Mouse (Mus musculus) kidney, adult 2 months (tissue): ENCODE results near the gene BC030870. TPM values are rescaled to one million over a fixed set of nuclear protein-coding genes. Genes with fewer than 3 reads are reported as not detected.

ENCODE experiments used
- DNase-seq: peaks from one replicate; pipeline ENCODE4 v3.0.0; 2021
- H3K27ac ChIP-seq: fragments of 200-500 bp; 2 replicates; pipeline ENCODE4 v1.5.1; 2012; ENCODE audit warnings: low read depth, low read length, control low read depth, inconsistent platforms; ENCODE audit not compliant: insufficient read depth
- H3K27me3 ChIP-seq: fragments of 200-500 bp; replicated peaks from 2 replicates; pipeline ENCODE4 v1.6.1; 2012; ENCODE audit warnings: mild to moderate bottlenecking, moderate library complexity, low read length, inconsistent platforms; ENCODE audit not compliant: control insufficient read depth, insufficient read depth
- H3K36me3 ChIP-seq: fragments of 200-500 bp; 2 replicates; pipeline ENCODE4 v1.6.1; 2012; ENCODE audit warnings: mild to moderate bottlenecking, moderate library complexity, low read length, inconsistent platforms; ENCODE audit not compliant: control insufficient read depth, insufficient read depth
- H3K4me1 ChIP-seq: fragments of 200-500 bp; 2 replicates; pipeline ENCODE4 v1.6.1; 2011; ENCODE audit warnings: low read length; ENCODE audit not compliant: control insufficient read depth, insufficient read depth
- H3K4me3 ChIP-seq: fragments of 200-500 bp; 2 replicates; pipeline ENCODE4 v1.5.1; 2011; ENCODE audit warnings: mild to moderate bottlenecking, low read depth, low read length, control low read depth; ENCODE audit not compliant: insufficient read depth
- CTCF ChIP-seq: fragments of 200-500 bp; conservative IDR thresholded peaks from 2 replicates; pipeline ENCODE4 v1.5.1; 2011; ENCODE audit warnings: low read depth, mild to moderate bottlenecking, control low read depth, low read length, moderate library complexity, mixed read lengths; ENCODE audit not compliant: insufficient read depth, insufficient read length
- POLR2A ChIP-seq: fragments of 200-500 bp; IDR thresholded peaks from one replicate; pipeline ENCODE4 v1.6.1; 2011; ENCODE audit warnings: low read depth, low read length, control low read depth
- WGBS: fragments of 180-500 bp; shearing (Covaris S2); methylation state at CpG from one replicate; pipeline ENCODE4 v1.1.7; 2018; 5-methylcytosine and 5-hydroxymethylcytosine counted together
- polyA plus RNA-seq: library from polyadenylated mRNA; depleted of rRNA; stranded (reverse); fragments of >200 nt; gene quantifications from 2 replicates; pipeline ENCODE4 v1.2.3, GENCODE M21; 2012

The BC030870 gene
- polyA plus RNA-seq, 1 experiment, result 0.08 TPM

GRCm38 (mm10) chr8:65126454-65126853 is 2.9 kb downstream of the BC030870 start:
- H3K27ac ChIP-seq, result no peak overlapping the region
- H3K36me3 ChIP-seq, result no peaks in the 10 kb centered on the region
- no peaks in the 10 kb centered on the region for H3K4me1 ChIP-seq
- WGBS, result 67% methylated on average over 3 of the region's 3 CpGs
- TF ChIP-seq POLR2A (no peak), CTCF (no peak)
- no peaks in the 10 kb centered on the region for H3K27me3 ChIP-seq
- DNase-seq, result no peak
- no peak overlapping the region for H3K4me3 ChIP-seq

- no peak overlapping the region for H3K27ac ChIP-seq
- no peak for DNase-seq
- no peak overlapping the region for H3K4me3 ChIP-seq
- no peaks in the 10 kb centered on the region for H3K27me3 ChIP-seq
- TF ChIP-seq POLR2A (no peak), CTCF (no peak)
- H3K36me3 ChIP-seq, result no peaks in the 10 kb centered on the region
- no peaks in the 10 kb centered on the region for H3K4me1 ChIP-seq
- 44% methylated on average over 1 of the region's 1 CpGs for WGBS
Measured at GRCm38 (mm10) chr8:65126014-65126413, 3.3 kb downstream of the BC030870 start.

GRCm38 (mm10) chr8:65112092-65112491 is 17.3 kb downstream of the BC030870 start:
- no peak overlapping the region for H3K4me3 ChIP-seq
- no peak for TF ChIP-seq CTCF
- no peak for TF ChIP-seq POLR2A
- 73% methylated on average over 6 of the region's 6 CpGs for WGBS
- no peaks in the 10 kb centered on the region for H3K36me3 ChIP-seq
- H3K4me1 ChIP-seq, result no peaks in the 10 kb centered on the region
- no peak for DNase-seq
- no peaks in the 10 kb centered on the region for H3K27me3 ChIP-seq
- no peak overlapping the region for H3K27ac ChIP-seq

- TF ChIP-seq CTCF (peak; percentile 90), POLR2A (no peak)
- Histone ChIP-seq H3K36me3 (no peaks in the 10 kb centered on the region), H3K4me3 (no peak overlapping the region), H3K4me1 (no peaks in the 10 kb centered on the region), H3K27ac (no peak overlapping the region), H3K27me3 (no peaks in the 10 kb centered on the region)
- DNase-seq, result peak; percentile 78
- 16% methylated on average over 5 of the region's 5 CpGs for WGBS
Measured at GRCm38 (mm10) chr8:65110285-65110691, 19.1 kb downstream of the BC030870 start.

GRCm38 (mm10) chr8:65108936-65109335 is 20.4 kb downstream of the BC030870 start:
- H3K27me3 ChIP-seq, result no peaks in the 10 kb centered on the region
- no peak for DNase-seq
- WGBS, result 69% methylated on average over 6 of the region's 6 CpGs

GRCm38 (mm10) chr8:65107936-65108718 is 21.2 kb downstream of the BC030870 start:
- DNase-seq, result no peak
- 94% methylated on average over 25 of the region's 25 CpGs for WGBS
- Histone ChIP-seq H3K4me3 (no peak overlapping the region), H3K4me1 (no peaks in the 10 kb centered on the region), H3K36me3 (no peaks in the 10 kb centered on the region), H3K27ac (no peak overlapping the region), H3K27me3 (no peaks in the 10 kb centered on the region)
- no peak for TF ChIP-seq POLR2A
- TF ChIP-seq CTCF, result no peak

More at GRCm38 (mm10) chr8:65108936-65109335, 20.4 kb downstream of the BC030870 start:
- Histone ChIP-seq H3K36me3 (no peaks in the 10 kb centered on the region), H3K27ac (no peak overlapping the region), H3K4me3 (no peak overlapping the region), H3K4me1 (no peaks in the 10 kb centered on the region)
- TF ChIP-seq POLR2A (no peak), CTCF (no peak)

- no peak overlapping the region for H3K4me3 ChIP-seq
- DNase-seq, result no peak
- 44% methylated on average over 4 of the region's 4 CpGs for WGBS
Measured at GRCm38 (mm10) chr8:65104041-65104440, 25.3 kb downstream of the BC030870 start.

More at GRCm38 (mm10) chr8:65104041-65104440, 25.3 kb downstream of the BC030870 start:
- H3K4me1 ChIP-seq, result no peaks in the 10 kb centered on the region; the same call in 1 of the 2 replicates
- no peaks in the 10 kb centered on the region for H3K27me3 ChIP-seq
- no peaks in the 10 kb centered on the region for H3K36me3 ChIP-seq
- no peak overlapping the region; the same call in 1 of the 2 replicates for H3K27ac ChIP-seq
- TF ChIP-seq CTCF (no peak), POLR2A (no peak)
